Mouse (Mus musculus): ENCODE measurements around the gene Padi2. TPM values are rescaled to one million over a fixed set of nuclear protein-coding genes. Genes with fewer than 3 reads are reported as not detected.

Padi2 gene
- polyA plus RNA-seq, 1 experiment = 25.2 TPM

GRCm38 (mm10) chr4:140962207-140962909, 56.2 kb downstream of the Padi2 start:
- Histone ChIP-seq H3K27me3 (ENCODE audit: control insufficient read depth, insufficient read depth, low read length) (no peaks in the 10 kb centered on the region), H3K4me1 (ENCODE audit: control insufficient read depth, insufficient read depth, low read length) (peaks cover 14% of the 10 kb centered on the region), H3K4me3 (replicated peaks; ENCODE audit: insufficient read depth, low read depth, low read length) (peak overlapping the region; percentile 83), H3K27ac (ENCODE audit: insufficient read depth, low read length) (no peak overlapping the region)
- TF ChIP-seq CTCF (IDR thresholded peaks at IDR 0.05; ENCODE audit: borderline replicate concordance, insufficient read depth, low read depth, low read length) (no peak), POLR2A (IDR thresholded peaks at IDR 0.05; ENCODE audit: borderline replicate concordance, insufficient read depth, low read length) (no peak)
- 57% methylated on average over 8 of the region's 8 CpGs for WGBS
- no peak for DNase-seq

GRCm38 (mm10) chr4:140962950-140963349, 56.8 kb downstream of the Padi2 start:
- H3K4me3 ChIP-seq (replicated peaks; ENCODE audit: insufficient read depth, low read depth, low read length) = no peak overlapping the region
- H3K27ac ChIP-seq (ENCODE audit: insufficient read depth, low read length) = no peak overlapping the region
- no peak for TF ChIP-seq POLR2A (IDR thresholded peaks at IDR 0.05; ENCODE audit: borderline replicate concordance, insufficient read depth, low read length)
- TF ChIP-seq CTCF (IDR thresholded peaks at IDR 0.05; ENCODE audit: borderline replicate concordance, insufficient read depth, low read depth, low read length) = no peak

GRCm38 (mm10) chr4:140963941-140964597, 57.9 kb downstream of the Padi2 start:
- no peak overlapping the region for H3K4me3 ChIP-seq (replicated peaks; ENCODE audit: insufficient read depth, low read depth, low read length)
- WGBS = 70% methylated on average over 9 of the region's 9 CpGs
- H3K27ac ChIP-seq (ENCODE audit: insufficient read depth, low read length) = no peak overlapping the region
- no peaks in the 10 kb centered on the region for H3K27me3 ChIP-seq (ENCODE audit: control insufficient read depth, insufficient read depth, low read length)
- peaks cover 14% of the 10 kb centered on the region for H3K4me1 ChIP-seq (ENCODE audit: control insufficient read depth, insufficient read depth, low read length)
- DNase-seq = no peak
- TF ChIP-seq CTCF (IDR thresholded peaks at IDR 0.05; ENCODE audit: borderline replicate concordance, insufficient read depth, low read depth, low read length) = no peak
- TF ChIP-seq POLR2A (IDR thresholded peaks at IDR 0.05; ENCODE audit: borderline replicate concordance, insufficient read depth, low read length) = no peak

More at GRCm38 (mm10) chr4:140962950-140963349, 56.8 kb downstream of the Padi2 start:
- peak in 1 of 2 experiments; percentile 41 for DNase-seq
- Histone ChIP-seq H3K4me1 (ENCODE audit: control insufficient read depth, insufficient read depth, low read length) (peaks cover 14% of the 10 kb centered on the region), H3K27me3 (ENCODE audit: control insufficient read depth, insufficient read depth, low read length) (no peaks in the 10 kb centered on the region)
- 22% methylated on average over 5 of the region's 5 CpGs for WGBS

- Histone ChIP-seq H3K27ac (ENCODE audit: insufficient read depth, low read length) (no peak overlapping the region), H3K27me3 (ENCODE audit: control insufficient read depth, insufficient read depth, low read length) (no peaks in the 10 kb centered on the region), H3K4me3 (replicated peaks; ENCODE audit: insufficient read depth, low read depth, low read length) (no peak overlapping the region), H3K4me1 (ENCODE audit: control insufficient read depth, insufficient read depth, low read length) (peaks cover 14% of the 10 kb centered on the region)
- 2% methylated on average over 7 of the region's 7 CpGs for WGBS
- DNase-seq = peak; percentile 80 to 82
- TF ChIP-seq CTCF (IDR thresholded peaks at IDR 0.05; ENCODE audit: borderline replicate concordance, insufficient read depth, low read depth, low read length) (peak; percentile 93), POLR2A (IDR thresholded peaks at IDR 0.05; ENCODE audit: borderline replicate concordance, insufficient read depth, low read length) (no peak)
Measured at GRCm38 (mm10) chr4:140964620-140965019, 58.5 kb downstream of the Padi2 start.

GRCm38 (mm10) chr4:140967386-140968159, 61.4 kb downstream of the Padi2 start:
- Histone ChIP-seq H3K4me3 (replicated peaks; ENCODE audit: insufficient read depth, low read depth, low read length) (no peak overlapping the region), H3K4me1 (ENCODE audit: control insufficient read depth, insufficient read depth, low read length) (peaks cover 9% of the 10 kb centered on the region), H3K27me3 (ENCODE audit: control insufficient read depth, insufficient read depth, low read length) (no peaks in the 10 kb centered on the region), H3K27ac (ENCODE audit: insufficient read depth, low read length) (no peak overlapping the region)
- WGBS = 81% methylated on average over 11 of the region's 11 CpGs
- TF ChIP-seq CTCF (IDR thresholded peaks at IDR 0.05; ENCODE audit: borderline replicate concordance, insufficient read depth, low read depth, low read length) (no peak), POLR2A (IDR thresholded peaks at IDR 0.05; ENCODE audit: borderline replicate concordance, insufficient read depth, low read length) (no peak)
- DNase-seq = no peak

- TF ChIP-seq CTCF (IDR thresholded peaks at IDR 0.05; ENCODE audit: borderline replicate concordance, insufficient read depth, low read depth, low read length) (no peak), POLR2A (IDR thresholded peaks at IDR 0.05; ENCODE audit: borderline replicate concordance, insufficient read depth, low read length) (no peak)
- WGBS = 62% methylated on average over 13 of the region's 13 CpGs
- no peak overlapping the region for H3K27ac ChIP-seq (ENCODE audit: insufficient read depth, low read length)
- H3K4me3 ChIP-seq (replicated peaks; ENCODE audit: insufficient read depth, low read depth, low read length) = no peak overlapping the region
- DNase-seq = no peak
- no peaks in the 10 kb centered on the region for H3K27me3 ChIP-seq (ENCODE audit: control insufficient read depth, insufficient read depth, low read length)
- no peaks in the 10 kb centered on the region for H3K4me1 ChIP-seq (ENCODE audit: control insufficient read depth, insufficient read depth, low read length)
Measured at GRCm38 (mm10) chr4:140971691-140972090, 65.5 kb downstream of the Padi2 start.

- Histone ChIP-seq H3K27ac (ENCODE audit: insufficient read depth, low read length) (no peak overlapping the region), H3K4me3 (replicated peaks; ENCODE audit: insufficient read depth, low read depth, low read length) (no peak overlapping the region), H3K27me3 (ENCODE audit: control insufficient read depth, insufficient read depth, low read length) (no peaks in the 10 kb centered on the region), H3K4me1 (ENCODE audit: control insufficient read depth, insufficient read depth, low read length) (no peaks in the 10 kb centered on the region)
- DNase-seq = no peak
- TF ChIP-seq POLR2A (IDR thresholded peaks at IDR 0.05; ENCODE audit: borderline replicate concordance, insufficient read depth, low read length) (no peak), CTCF (IDR thresholded peaks at IDR 0.05; ENCODE audit: borderline replicate concordance, insufficient read depth, low read depth, low read length) (no peak)
- WGBS = 90% methylated on average over 6 of the region's 6 CpGs
Measured at GRCm38 (mm10) chr4:140974408-140974807, 68.3 kb downstream of the Padi2 start.

Data from cerebellum, adult 2 months (tissue).